Mouse (Mus musculus) C2C12 (cell line): ENCODE results near the gene Zfp143. TPM values are rescaled to one million over a fixed set of nuclear protein-coding genes. Genes with fewer than 3 reads are reported as not detected.
"Not testable (repeated sequence)": the region's sequence is repeated elsewhere in the genome, so short reads cannot be mapped to it uniquely, and the experiment has no call there.

ENCODE experiments used
- H3K27me3 ChIP-seq: one replicate; pipeline ENCODE4 v1.6.1; 2011; ENCODE audit not compliant: control insufficient read depth, insufficient read depth, insufficient read length
- H3K36me3 ChIP-seq: one replicate; pipeline ENCODE4 v1.6.1; 2011; ENCODE audit not compliant: control insufficient read depth, insufficient read depth
- H3K4me3 ChIP-seq: one replicate; pipeline ENCODE4 v1.5.1; 2011; ENCODE audit warnings: mild to moderate bottlenecking, control low read depth; ENCODE audit not compliant: poor library complexity, insufficient read depth, severe bottlenecking
- H3K79me2 ChIP-seq: one replicate; pipeline ENCODE4 v1.6.1; 2011; ENCODE audit not compliant: control insufficient read depth, insufficient read depth
- H3K79me3 ChIP-seq: one replicate; pipeline ENCODE4 v1.6.1; 2011; ENCODE audit warnings: low read depth, control low read depth
- H3ac ChIP-seq: one replicate; pipeline ENCODE3; 2011; ENCODE audit warnings: low read depth; ENCODE audit not compliant: control insufficient read depth, insufficient read length
- CEBPB ChIP-seq: IDR thresholded peaks from one replicate; pipeline ENCODE4 v1.6.1; 2011; ENCODE audit warnings: low read depth, mild to moderate bottlenecking, control low read depth, moderate library complexity
- CTCF ChIP-seq: IDR thresholded peaks from one replicate; pipeline ENCODE4 v1.5.1; 2011; ENCODE audit not compliant: control insufficient read depth, insufficient read depth, insufficient read length
- FOSL1 ChIP-seq: IDR thresholded peaks from one replicate; pipeline ENCODE4 v1.8.0; 2011; ENCODE audit warnings: mild to moderate bottlenecking, low read length; ENCODE audit not compliant: poor library complexity, insufficient read depth, severe bottlenecking
- MAX ChIP-seq: IDR thresholded peaks from one replicate; pipeline ENCODE4 v1.6.1; 2011; ENCODE audit warnings: mild to moderate bottlenecking, control low read depth
- MYOD1 ChIP-seq: IDR thresholded peaks from one replicate; pipeline ENCODE4 v1.6.1; 2011; ENCODE audit warnings: low read depth; ENCODE audit not compliant: control insufficient read depth, insufficient read length
- MYOG ChIP-seq: IDR thresholded peaks from one replicate; pipeline ENCODE4 v1.6.1; 2011; ENCODE audit not compliant: control insufficient read depth, insufficient read length; ENCODE audit errors: extremely low read depth
- USF1 ChIP-seq: IDR thresholded peaks from one replicate; pipeline ENCODE4 v1.6.1; 2011; ENCODE audit warnings: low read depth, mild to moderate bottlenecking, control low read depth, moderate library complexity
- polyA plus RNA-seq: library from polyadenylated mRNA; unstranded; fragments of >200 nt; fragmentation: generic; extraction: Trizol; gene quantifications from one replicate; pipeline ENCODE4 v1.2.1, GENCODE M21; 2012; ENCODE audit warnings: missing spikeins

Zfp143 gene
- polyA plus RNA-seq, 1 experiment, result 7.5 TPM

DNA sequence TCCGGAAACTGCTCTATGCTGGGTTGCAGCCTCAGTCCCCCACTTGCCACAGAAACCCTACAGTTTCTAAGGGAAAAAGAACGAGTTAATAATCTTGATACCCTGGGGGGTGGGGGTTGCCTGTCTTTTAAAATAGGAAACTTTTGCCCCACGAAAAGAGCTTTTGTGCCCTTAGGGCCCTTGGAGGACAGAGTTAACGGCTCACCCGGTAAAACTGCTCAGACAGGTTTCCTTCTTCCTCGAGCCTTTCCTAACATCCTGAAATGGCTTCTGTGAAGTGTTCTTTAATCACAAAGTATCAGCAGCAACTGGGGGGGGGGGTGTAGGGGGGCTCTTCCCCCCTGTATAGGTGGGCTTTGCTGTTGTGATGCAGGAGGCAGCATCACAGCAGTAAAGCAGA, 39.8 kb downstream of the Zfp143 start:
- Histone ChIP-seq H3K4me3 (no peak overlapping the region), H3K79me2 (no peaks in the 10 kb centered on the region), H3K36me3 (peaks cover 13% of the 10 kb centered on the region), H3ac (no peak overlapping the region), H3K79me3 (no peaks in the 10 kb centered on the region), H3K27me3 (no peaks in the 10 kb centered on the region)
- TF ChIP-seq FOSL1, result no peak
- TF ChIP-seq CEBPB, result no peak
- TF ChIP-seq MYOD1, result no peak
- TF ChIP-seq USF1, result no peak
- TF ChIP-seq MYOG, result no peak
- no peak for TF ChIP-seq CTCF

DNA sequence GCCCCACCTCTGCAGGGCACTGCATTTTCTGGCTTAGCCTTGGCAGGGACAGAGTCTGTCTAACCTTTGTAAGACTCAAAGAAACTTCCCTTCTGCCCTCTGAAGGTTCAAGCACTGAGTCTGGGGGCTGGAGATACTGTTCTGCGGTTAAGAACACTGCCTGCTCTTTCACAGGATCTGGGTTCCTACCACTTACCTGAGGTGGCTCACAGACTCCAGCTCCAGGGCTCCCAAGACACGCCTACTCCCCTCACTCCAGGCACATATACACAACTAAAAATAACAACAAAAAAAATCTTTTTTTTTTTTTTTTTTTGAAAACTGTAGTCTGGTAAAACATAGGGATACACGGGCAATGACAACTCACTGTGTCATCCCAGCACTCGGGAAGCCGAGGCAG, 40.2 kb downstream of the Zfp143 start:
- H3ac ChIP-seq, result no peak overlapping the region
- no peak overlapping the region for H3K4me3 ChIP-seq
- no peaks in the 10 kb centered on the region for H3K79me2 ChIP-seq
- H3K36me3 ChIP-seq, result peaks cover 8% of the 10 kb centered on the region
- no peaks in the 10 kb centered on the region for H3K79me3 ChIP-seq
- TF ChIP-seq MAX (no peak), CEBPB (no peak)
- no peaks in the 10 kb centered on the region for H3K27me3 ChIP-seq

DNA sequence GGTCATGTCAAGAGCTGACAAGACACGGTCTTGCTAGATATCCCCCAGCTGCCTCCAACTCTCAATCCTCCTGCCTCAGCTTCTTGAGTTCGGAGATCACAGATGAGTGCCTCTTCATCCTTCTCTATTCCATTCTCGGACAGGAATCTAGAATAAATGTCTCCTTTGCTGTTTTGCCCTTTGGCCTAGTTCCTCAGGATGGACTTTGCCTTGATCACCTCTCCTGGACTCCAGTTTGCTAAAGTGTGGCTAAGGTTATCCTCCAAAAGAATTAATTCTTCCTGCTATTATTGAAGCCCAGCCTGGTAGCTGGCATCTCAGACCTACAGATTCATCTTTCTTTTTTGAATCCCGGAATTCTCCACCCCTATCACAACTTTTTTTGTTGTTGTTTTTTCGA, 44.0 kb downstream of the Zfp143 start:
- TF ChIP-seq MYOD1, result no peak
- no peak for TF ChIP-seq FOSL1
- TF ChIP-seq MAX, result no peak
- TF ChIP-seq CEBPB, result no peak
- TF ChIP-seq CTCF, result no peak
- TF ChIP-seq MYOG, result no peak
- no peak for TF ChIP-seq USF1
- Histone ChIP-seq H3K79me2 (no peaks in the 10 kb centered on the region), H3K36me3 (no peaks in the 10 kb centered on the region), H3K79me3 (no peaks in the 10 kb centered on the region), H3K27me3 (no peaks in the 10 kb centered on the region), H3ac (no peak overlapping the region), H3K4me3 (no peak overlapping the region)

DNA sequence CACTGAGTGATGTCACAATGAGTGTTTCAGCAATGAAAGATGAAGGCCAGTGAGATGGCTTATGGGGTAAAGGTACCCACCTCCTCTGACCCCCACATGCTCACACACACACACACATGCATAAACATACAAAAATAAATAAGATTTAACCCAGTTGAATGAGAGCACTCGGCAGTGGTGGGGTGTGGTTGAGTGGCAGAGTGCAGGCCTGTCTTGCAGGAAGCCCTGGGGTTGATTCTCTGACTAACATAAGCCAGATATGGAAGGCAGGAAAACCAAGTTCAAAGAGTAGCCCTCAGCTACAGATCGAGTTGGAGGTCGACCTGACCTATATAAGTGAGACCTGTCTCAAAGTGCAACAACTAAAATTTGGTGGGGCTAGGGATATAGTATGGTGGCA, 45.6 kb downstream of the Zfp143 start:
- Histone ChIP-seq H3K27me3 (no peaks in the 10 kb centered on the region), H3K79me2 (no peaks in the 10 kb centered on the region), H3K79me3 (no peaks in the 10 kb centered on the region), H3K4me3 (no peak overlapping the region), H3ac (no peak overlapping the region), H3K36me3 (no peaks in the 10 kb centered on the region)
- TF ChIP-seq CTCF (no peak), CEBPB (no peak)

DNA sequence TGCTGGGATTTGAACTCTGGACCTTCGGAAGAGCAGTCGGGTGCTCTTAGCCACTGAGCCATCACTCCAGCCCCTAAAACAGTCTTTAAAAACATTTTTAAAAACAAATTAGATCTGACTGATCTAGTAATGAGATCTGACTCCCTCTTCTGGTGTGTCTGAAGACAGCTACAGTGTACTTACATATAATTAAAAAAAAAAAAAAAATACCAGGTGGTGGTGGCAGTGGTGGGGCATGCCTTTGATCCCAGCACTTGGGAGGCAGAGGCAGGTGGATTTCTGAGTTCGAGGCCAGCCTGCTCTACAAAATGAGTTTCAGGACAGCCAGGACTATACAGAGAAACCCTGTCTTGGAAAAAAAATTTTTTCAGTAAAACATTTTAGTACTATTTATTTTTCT, 47.5 kb downstream of the Zfp143 start:
- H3K27me3 ChIP-seq, H3K79me2 ChIP-seq, H3K79me3 ChIP-seq, H3K36me3 ChIP-seq, H3K4me3 ChIP-seq, H3ac ChIP-seq: not testable (repeated sequence)

DNA sequence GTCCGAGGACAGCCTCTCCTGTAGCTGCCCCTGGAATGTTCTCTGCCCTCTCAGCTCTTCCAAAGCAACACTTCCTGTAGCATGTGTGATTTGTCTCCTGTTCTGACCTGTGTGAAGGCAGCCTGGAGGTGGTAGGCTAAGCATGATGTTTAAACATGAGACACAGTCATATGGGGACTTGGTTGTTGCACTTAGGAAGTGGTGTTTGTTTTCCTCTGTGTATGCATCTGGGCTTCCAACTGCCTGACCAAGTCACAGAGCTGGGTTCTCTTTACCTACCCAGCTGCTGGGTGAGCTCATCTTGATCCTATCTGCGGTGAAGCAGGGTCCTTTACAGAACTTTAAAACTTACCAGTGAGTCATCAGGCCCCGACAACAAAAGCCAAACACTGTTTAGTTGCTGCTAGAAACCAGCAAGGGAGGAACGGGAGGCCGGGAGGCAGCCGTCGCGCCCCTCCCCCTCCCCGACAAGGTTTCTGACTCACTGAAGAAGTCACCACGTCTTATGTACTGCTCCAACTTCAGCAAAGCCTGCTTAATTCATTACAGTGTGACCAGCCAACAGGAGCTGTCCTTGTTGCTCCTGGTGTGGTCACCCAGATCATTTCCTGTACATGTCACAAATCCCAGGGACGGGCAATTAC, 48.1 kb downstream of the Zfp143 start:
- TF ChIP-seq MAX, result peak; percentile 30
- TF ChIP-seq MYOG, result no peak
- TF ChIP-seq MYOD1, result peak; percentile 81
- peak; percentile 30 for TF ChIP-seq FOSL1
- Histone ChIP-seq H3ac (no peak overlapping the region), H3K79me3 (no peaks in the 10 kb centered on the region), H3K79me2 (no peaks in the 10 kb centered on the region), H3K4me3 (no peak overlapping the region), H3K36me3 (no peaks in the 10 kb centered on the region), H3K27me3 (no peaks in the 10 kb centered on the region)

DNA sequence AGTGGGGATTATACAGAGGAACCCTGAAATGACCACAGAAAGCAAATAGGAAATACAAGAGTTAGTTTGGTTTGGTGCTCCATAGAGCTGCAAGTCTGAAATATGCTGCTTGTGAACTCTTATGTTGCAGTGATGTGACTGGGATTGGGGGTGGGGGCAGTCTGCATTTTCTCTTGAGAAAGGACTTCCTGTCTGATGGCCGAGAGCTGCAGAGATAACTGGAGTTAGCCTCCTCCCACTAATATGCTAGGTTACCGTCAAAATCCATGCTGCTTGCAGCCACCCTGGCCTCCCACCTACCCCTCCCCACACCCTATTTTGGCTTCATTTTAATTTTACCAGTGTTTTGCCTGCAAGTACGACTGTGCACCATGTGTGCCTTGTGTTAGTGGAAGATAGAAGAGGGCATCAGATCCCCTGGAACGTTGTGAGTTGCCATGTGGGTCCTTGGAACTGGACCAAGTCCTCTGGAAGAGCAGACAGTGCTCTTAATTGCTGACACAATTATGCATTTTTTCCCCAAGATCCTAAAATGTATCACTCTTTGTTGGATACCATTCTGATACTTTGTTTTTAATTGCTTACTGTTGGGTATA, 49.1 kb downstream of the Zfp143 start:
- no peaks in the 10 kb centered on the region for H3K79me3 ChIP-seq
- no peak overlapping the region for H3K4me3 ChIP-seq
- H3K27me3 ChIP-seq, result no peaks in the 10 kb centered on the region
- H3K79me2 ChIP-seq, result no peaks in the 10 kb centered on the region
- no peak for TF ChIP-seq MAX
- TF ChIP-seq MYOD1, result no peak
- TF ChIP-seq MYOG, result no peak
- TF ChIP-seq USF1, result no peak
- TF ChIP-seq CEBPB, result no peak
- TF ChIP-seq FOSL1, result no peak
- TF ChIP-seq CTCF, result no peak
- H3ac ChIP-seq, result no peak overlapping the region
- H3K36me3 ChIP-seq, result no peaks in the 10 kb centered on the region
